ENCODE assay signal across 22 mouse cellular contexts in genomic region chr1:95065620-95066019, GRCm38 (mm10).
DNase-seq lines count a peak whose midpoint lies in the region; ATAC-seq and TF ChIP-seq lines count a peak whose summit lies in the region.
"Had no signal": no experiment of that assay in that cellular context is flagged by ENCODE, and none has a peak within 500 bp of the region (broad histone marks: within the 10 kb centered on the region; RNA-seq: fewer than 3 reads in every experiment).

No protein-coding gene starts in this region.

- H3K4me3 ChIP-seq in intestine, embryonic 15.5 days (replicated peaks), result no peak overlapping the region
- H3K4me3 ChIP-seq in intestine, embryonic 16.5 days (ENCODE audit: low read length), result no peak overlapping the region
- no peak overlapping the region for H3K4me3 ChIP-seq in intestine, postnatal 0 days (ENCODE audit: low read depth, low read length)

- H3K27ac ChIP-seq in intestine, embryonic 15.5 days, result no peak overlapping the region
- no peak overlapping the region for H3K27ac ChIP-seq in intestine, embryonic 16.5 days (ENCODE audit: low read length)
- no peak overlapping the region for H3K27ac ChIP-seq in intestine, postnatal 0 days (ENCODE audit: low read depth, low read length)

- no peak for DNase-seq in adrenal gland, adult (ENCODE audit: inconsistent age in 2 of 2, low spot score in 1 of 2)
- DNase-seq in ovary, postnatal 36 days (ENCODE audit: low spot score), result no peak
- DNase-seq in urinary bladder, postnatal 14 days (ENCODE audit: low spot score), result no peak
- DNase-seq: adrenal gland, adult 2 months; adrenal gland, adult 8-10 months; adrenal gland, postnatal 10 days; adrenal gland, postnatal 14 days; adrenal gland, postnatal 25 days; adrenal gland, postnatal 36 days; B cell, adult 2 months; cerebellum, adult 11 months; cerebellum, adult 11-12 months; cerebellum, adult 18-20 months; cerebellum, adult 2 months had no signal

- no peaks in the 10 kb centered on the region for H3K4me1 ChIP-seq in intestine, embryonic 15.5 days (replicated peaks)
- no peaks in the 10 kb centered on the region for H3K4me1 ChIP-seq in intestine, embryonic 16.5 days (ENCODE audit: control insufficient read depth, insufficient read depth, low read length)
- H3K4me1 ChIP-seq in intestine, postnatal 0 days (replicated peaks; ENCODE audit: control insufficient read depth, insufficient read depth, low read length), result no peaks in the 10 kb centered on the region

- ATAC-seq in intestine, embryonic 15.5 days, result peak; percentile 58; the same call in 1 of the 2 replicates
- ATAC-seq in intestine, embryonic 16.5 days, result peak; percentile 59
- ATAC-seq in intestine, postnatal 0 days, result peak; percentile 67; the same call in 1 of the 2 replicates
- ATAC-seq: activated CD4-positive, CD25-positive, alpha-beta regulatory T cell, adult 4 months; CD4-positive, CD25-positive, alpha-beta regulatory T cell, adult 4 months; Patski had no signal

- no peaks in the 10 kb centered on the region for H3K9me3 ChIP-seq in intestine, embryonic 15.5 days
- H3K9me3 ChIP-seq in intestine, embryonic 16.5 days (ENCODE audit: control insufficient read depth, low read length), result no peaks in the 10 kb centered on the region
- H3K9me3 ChIP-seq in intestine, postnatal 0 days (ENCODE audit: control insufficient read depth), result no peaks in the 10 kb centered on the region
- H3K9me3 ChIP-seq: G1E had no signal

- H3K9ac ChIP-seq in intestine, embryonic 15.5 days, result no peak overlapping the region
- H3K9ac ChIP-seq in intestine, embryonic 16.5 days (ENCODE audit: low read depth, low read length), result no peak overlapping the region
- no peak overlapping the region for H3K9ac ChIP-seq in intestine, postnatal 0 days (ENCODE audit: low read depth, low read length)

- TF ChIP-seq CTCF in intestine, postnatal 0 days (IDR thresholded peaks at IDR 0.05; ENCODE audit: low read depth), result no peak

- H3K4me2 ChIP-seq in intestine, embryonic 15.5 days (replicated peaks), result no peak overlapping the region
- H3K4me2 ChIP-seq in intestine, embryonic 16.5 days (ENCODE audit: low read depth, low read length), result no peak overlapping the region
- H3K4me2 ChIP-seq in intestine, postnatal 0 days (replicated peaks; ENCODE audit: low read depth), result no peak overlapping the region

- H3K36me3 ChIP-seq in intestine, embryonic 15.5 days, result no peaks in the 10 kb centered on the region
- no peaks in the 10 kb centered on the region for H3K36me3 ChIP-seq in intestine, embryonic 16.5 days (ENCODE audit: control insufficient read depth, insufficient read depth, low read length)
- no peaks in the 10 kb centered on the region for H3K36me3 ChIP-seq in intestine, postnatal 0 days (ENCODE audit: control insufficient read depth, insufficient read depth)
- H3K36me3 ChIP-seq: G1E had no signal

- no peaks in the 10 kb centered on the region for H3K27me3 ChIP-seq in intestine, embryonic 15.5 days (replicated peaks)
- H3K27me3 ChIP-seq in intestine, embryonic 16.5 days (replicated peaks; ENCODE audit: control insufficient read depth, insufficient read depth, low read length), result no peaks in the 10 kb centered on the region
- no peaks in the 10 kb centered on the region for H3K27me3 ChIP-seq in intestine, postnatal 0 days (replicated peaks; ENCODE audit: control insufficient read depth, insufficient read depth, low read length)
- H3K27me3 ChIP-seq: CH12.LX, Patski had no signal
